Mouse (Mus musculus) brain, embryonic 14.5 days (tissue): ENCODE data around the gene Sox5. TPM values are rescaled to one million over a fixed set of nuclear protein-coding genes. Genes with fewer than 3 reads are reported as not detected.

ENCODE experiments used
- DNase-seq: peaks from one replicate; pipeline ENCODE4 v3.0.0-alpha.2; 2011; ENCODE audit warnings: low read depth
- CTCF ChIP-seq: fragments of 200-500 bp; IDR thresholded peaks from 2 replicates; pipeline ENCODE4 v1.5.1; 2012; ENCODE audit warnings: inconsistent platforms, mild to moderate bottlenecking, moderate library complexity, borderline replicate concordance; ENCODE audit not compliant: insufficient read depth, insufficient read length; ENCODE audit errors: extremely low read depth
- POLR2A ChIP-seq: fragments of 200-500 bp; IDR thresholded peaks from 2 replicates; pipeline ENCODE4 v1.6.1; 2012; ENCODE audit warnings: mild to moderate bottlenecking, inconsistent platforms, borderline replicate concordance; ENCODE audit not compliant: poor library complexity, insufficient read depth, insufficient read length, severe bottlenecking; ENCODE audit errors: extremely low read depth
- polyA plus RNA-seq: library from polyadenylated mRNA; depleted of rRNA; stranded (reverse); fragments of >200 nt; gene quantifications from 2 replicates; pipeline ENCODE4 v1.2.3, GENCODE M21; 2012

The Sox5 gene
- polyA plus RNA-seq, 1 experiment = 30.3 TPM

DNA sequence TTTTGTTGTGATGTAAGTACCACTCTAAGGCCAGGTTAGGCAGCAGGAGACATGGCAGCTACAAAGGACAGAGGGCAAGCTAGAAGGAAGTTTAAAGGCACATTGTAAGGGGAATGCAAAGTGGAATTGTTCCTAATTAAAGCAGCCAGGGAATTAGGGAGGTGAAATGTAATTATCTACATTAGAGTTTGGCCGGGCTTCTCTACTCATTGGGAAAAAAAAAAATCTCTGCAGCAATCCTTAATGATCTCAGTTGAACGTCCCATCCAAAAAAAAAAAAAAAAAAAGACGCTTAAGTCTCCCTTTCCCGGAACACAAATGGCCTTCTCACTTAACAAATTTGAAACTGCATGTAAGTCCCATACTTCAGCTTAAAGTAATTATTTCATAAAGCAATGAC is 301.9 kb downstream of the Sox5 start:
- TF ChIP-seq POLR2A (no peak), CTCF (no peak)
- peak; percentile 70 for DNase-seq

DNA sequence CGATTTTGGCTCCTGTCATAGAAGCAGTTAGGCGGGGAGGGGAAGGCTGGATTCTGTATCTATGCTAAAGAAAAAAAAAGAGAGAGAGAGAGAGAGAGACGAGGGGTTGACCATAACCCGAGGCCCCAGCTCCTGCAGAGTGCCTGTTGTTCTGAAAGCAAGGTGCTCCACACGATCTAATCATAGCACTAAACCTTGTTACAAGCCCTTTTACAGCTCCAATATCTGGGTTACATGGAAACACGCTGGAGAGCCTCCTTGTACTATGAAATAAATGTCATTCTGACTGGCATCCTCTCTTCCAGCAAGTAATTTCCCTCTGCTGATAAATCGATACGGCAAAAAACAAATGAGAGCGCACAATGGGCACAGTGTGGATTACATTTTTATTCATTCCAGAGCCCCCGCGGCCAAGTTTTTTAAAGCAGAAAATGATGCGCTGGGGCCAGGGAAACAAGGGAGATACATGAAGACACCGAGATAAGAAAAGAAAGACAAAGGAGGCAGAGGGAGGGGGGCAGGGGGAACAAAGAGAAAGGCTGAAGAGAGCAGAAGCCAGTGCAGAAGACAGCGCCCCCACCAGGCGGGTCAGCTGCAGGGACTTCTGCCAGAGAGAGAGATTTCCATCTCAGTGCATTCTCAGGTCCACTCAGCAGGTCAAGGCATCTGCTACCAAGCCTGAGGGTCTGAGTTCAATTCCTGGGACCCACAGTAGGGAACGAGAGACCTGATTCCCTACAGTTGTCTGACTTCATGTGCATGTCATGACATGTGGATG is 304.3 kb downstream of the Sox5 start:
- DNase-seq = peak; percentile 72
- TF ChIP-seq CTCF (peak; percentile 22; the same call in 1 of the 2 replicates), POLR2A (no peak)

DNA sequence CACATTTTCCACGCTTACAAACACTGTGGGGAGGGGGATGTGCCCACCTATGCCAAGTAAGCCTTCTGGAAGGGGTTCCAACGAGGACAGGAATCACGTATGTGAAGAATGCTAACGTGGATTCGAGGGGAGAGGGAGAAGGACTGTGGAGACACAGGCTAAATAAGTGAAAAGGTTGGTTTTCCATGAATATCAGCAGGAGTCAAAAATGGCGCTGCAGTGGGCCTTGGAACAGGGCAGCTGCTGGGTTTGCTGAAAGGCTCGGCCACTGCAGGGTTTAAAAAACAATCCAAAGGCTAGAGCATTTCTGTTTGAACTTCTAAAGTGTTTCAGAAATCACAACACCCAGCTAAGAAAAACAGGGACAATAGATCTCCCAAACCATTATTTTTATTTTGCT is 308.3 kb downstream of the Sox5 start:
- DNase-seq = no peak
- TF ChIP-seq CTCF (no peak), POLR2A (no peak)

DNA sequence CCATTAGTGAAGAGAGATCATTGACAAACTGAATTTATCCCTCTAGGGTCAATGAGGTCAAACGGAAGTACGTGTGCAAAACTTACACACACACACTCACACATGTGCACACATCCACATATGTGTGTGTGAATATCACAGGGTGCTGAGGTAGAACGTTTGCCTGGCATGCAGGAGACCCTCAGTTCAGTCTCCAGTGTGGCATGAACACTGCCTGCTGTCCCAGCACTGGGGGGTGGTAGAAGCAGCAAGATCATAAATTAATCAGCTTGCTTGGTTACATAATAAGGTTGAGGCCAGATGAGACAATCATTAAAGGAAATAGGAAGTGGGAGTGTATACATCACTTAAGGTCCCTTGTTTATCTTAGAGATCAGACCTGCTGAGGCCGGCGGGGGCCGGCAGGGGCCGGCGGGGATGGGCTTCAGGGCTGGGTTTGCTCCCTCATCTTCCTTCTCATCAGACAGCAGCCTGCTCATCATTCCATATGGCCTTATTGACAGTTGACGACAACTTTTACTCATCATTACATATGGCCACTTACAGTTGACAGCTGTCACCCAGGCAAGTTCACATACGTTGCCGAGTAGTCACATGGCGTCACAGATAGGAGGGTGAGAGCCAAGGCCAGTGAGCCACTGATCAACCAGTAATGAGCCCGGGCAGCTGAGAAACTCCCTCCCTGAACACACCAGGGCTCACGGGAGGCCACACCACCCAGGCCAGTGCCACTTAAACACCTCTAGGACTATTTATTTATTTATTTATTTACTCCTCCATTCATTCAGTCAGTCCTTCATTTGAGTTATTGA is 309.5 kb downstream of the Sox5 start:
- DNase-seq = peak; percentile 81
- no peak for TF ChIP-seq CTCF
- no peak for TF ChIP-seq POLR2A

DNA sequence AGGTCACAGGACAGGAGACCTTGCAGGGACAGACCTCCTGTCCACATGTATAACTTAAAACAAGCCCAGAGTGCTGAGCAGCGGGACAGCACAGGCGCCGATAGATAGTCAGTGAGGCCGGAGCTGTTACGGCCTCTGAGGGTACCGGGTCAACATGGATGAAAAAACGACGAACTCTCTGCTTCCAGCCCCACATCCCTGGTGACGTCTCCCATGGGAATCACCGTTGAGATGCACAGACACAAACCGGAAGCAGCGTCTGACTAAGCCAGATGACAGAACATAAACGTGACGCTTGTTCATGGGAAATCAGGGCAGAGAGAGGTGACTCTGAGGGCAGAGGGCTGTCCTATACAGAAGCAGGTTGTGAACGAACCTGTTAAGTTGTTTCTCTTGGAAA is 315.1 kb downstream of the Sox5 start:
- no peak for TF ChIP-seq CTCF
- no peak for TF ChIP-seq POLR2A
- DNase-seq = no peak

DNA sequence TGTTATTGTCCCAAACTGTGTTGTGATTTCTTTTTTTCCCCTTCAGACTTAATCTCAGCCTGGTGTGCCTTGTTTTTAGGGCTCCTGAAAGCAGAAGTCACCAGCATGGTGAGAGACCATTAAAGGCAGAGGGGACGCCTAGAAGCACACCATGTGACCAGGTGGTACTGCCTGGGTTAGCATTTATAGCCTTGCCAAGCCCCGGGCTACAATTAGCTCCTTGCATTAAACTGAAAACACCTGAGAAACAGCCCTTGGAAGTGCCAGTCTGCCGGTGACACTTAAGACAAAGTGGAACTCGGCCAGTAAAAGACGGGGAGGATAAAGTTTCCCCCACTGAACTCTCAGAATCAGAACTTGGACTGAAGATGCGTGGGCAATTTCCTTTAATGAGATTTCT is 318.1 kb downstream of the Sox5 start:
- TF ChIP-seq CTCF (no peak), POLR2A (no peak)
- DNase-seq = no peak

DNA sequence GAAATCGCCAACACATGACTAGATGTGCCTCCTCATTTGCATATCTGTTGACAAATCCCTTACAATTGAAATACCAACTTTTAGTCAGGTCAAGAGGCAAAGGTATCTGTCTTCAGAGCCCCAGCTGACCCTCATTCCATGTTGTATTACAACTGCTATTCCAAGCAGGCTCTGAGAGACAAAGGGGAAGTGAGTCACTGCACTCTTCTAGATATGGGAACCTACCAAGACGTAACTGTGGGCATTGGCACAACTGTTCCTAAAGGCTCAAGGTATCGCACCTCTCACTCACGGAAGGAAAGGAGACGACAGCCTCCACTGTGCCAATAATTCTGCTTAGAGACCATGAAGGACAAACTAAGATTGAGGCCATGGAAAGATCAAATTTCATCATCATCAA is 318.5 kb downstream of the Sox5 start:
- no peak for TF ChIP-seq POLR2A
- TF ChIP-seq CTCF = no peak
- no peak for DNase-seq

DNA sequence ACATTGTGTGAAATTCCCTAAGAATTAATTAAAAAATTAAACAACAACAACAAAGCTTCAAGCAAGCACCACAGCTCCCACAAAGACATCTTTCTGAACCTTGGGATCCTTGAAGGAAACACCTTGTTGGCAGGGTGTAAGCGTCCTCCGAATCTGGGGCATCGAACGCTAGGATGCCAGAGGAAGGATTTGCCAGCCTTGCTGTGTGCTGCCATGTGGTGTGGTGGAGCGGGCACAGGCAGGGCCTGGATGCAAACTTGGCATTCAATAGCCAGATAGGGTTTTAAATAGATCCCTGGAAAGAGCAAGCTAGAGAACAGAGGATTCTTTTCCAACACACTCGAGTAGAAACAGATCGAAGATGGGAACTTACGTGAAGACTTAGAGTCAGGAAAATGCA is 322.3 kb downstream of the Sox5 start:
- no peak for DNase-seq
- TF ChIP-seq CTCF (no peak), POLR2A (no peak)

DNA sequence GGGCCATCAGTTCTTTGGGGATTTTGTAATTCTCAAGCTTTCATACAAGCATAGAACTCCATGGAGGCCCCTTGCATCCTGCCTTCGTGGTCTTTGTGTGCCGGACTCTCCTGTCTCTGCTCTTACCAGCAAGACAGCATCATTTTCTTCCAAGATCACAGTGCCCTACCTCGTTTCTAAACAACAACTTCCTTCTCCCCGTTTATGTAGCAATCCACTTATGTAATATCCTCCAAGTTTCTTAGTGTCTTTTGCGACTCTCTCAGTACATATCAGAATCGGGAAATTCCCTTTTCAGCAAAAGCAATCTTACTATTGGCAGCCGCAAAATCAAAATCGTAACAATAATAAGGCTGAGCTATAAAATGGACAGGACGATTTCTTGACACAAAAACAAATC is 324.3 kb downstream of the Sox5 start:
- no peak for DNase-seq
- TF ChIP-seq CTCF (no peak), POLR2A (no peak)

DNA sequence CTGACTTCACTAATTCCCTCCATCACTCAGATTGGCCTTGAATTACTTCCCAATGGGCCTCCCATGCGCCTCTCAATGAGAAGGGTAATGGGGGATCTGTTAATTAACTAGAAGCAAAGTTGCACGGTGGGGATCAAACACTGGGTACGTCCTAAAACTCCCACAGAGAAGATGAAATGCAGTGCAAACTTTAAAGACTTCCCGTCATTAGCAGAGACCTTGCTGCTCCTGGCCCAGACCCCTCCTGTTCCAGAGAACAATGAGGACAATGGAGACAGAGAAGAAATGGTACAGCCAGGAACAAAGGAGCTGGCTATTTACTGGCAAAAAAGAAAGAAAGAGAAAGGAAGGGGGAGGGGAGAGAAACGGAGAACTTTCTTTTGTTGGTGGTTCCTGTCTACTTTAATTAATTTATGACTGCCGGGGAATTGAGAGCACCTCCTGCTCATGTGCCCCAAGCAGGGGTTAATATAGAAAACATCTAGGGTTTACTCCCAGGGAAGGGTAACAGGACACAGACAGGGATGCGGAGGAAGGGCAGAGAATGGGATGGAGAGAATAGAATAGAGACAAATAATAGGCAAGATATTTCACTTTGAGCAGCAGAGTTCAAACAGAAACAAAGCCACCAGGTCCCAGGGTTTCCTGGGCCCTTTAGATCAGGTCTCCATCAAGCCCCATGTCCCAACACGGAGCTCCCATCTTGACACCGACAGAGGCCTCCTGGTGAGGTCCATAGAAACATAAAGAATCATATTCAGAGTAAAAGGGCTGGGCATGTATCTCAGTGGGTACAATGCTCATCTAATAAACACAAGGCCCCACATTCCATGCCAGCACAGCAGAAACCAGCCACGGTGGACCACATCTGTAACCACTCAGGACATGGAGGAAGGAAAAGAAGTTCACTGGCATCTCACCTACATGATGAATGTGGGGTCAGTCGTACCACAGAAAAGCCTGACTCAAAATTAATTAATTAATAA is 327.2 kb downstream of the Sox5 start:
- TF ChIP-seq CTCF (no peak), POLR2A (no peak)
- peak; percentile 83 for DNase-seq

DNA sequence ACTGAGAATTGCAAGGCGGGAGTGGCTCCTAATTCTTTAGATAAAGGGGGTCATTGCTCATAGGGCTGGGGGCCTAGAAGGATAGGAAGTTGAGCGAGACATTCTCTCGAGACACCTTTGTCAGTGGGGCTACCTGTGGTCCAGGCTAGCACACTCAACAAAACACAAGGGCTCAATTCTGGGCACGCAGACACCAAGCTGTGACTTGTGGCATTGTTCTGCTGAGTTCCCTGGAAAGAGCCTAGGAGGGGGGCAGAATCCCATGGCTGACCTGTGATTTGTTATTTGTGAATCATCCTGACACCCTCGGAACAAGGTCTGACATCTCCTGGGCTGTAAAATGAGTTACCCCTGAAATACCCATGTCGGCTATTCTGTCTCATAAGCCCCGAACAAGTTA is 328.2 kb downstream of the Sox5 start:
- TF ChIP-seq POLR2A (no peak), CTCF (no peak)
- DNase-seq = no peak

DNA sequence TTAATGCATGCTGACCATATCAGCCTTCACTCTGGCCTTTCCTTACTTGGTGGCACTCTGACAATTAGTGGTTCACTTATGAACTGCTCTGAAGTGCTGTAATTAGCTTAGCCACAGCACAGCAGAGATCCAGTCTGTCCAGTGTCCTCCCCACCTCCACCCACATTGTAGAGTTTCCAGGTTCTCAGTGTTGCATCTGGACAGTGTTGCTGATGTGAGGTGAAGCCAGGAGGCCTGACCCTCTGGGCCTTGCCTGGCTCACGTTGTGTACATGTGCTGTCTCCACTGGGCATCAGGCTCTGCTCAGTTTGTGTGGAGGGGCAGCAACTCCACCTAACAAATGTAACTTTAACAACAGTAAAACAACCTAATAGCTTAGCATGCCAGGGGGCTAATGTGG is 328.6 kb downstream of the Sox5 start:
- DNase-seq = no peak
- no peak for TF ChIP-seq CTCF
- TF ChIP-seq POLR2A = no peak
